Mouse (Mus musculus): ENCODE measurements around the gene Stab2. TPM values are rescaled to one million over a fixed set of nuclear protein-coding genes. Genes with fewer than 3 reads are reported as not detected.

Stab2 gene
- polyA plus RNA-seq, 1 experiment from 2014 or later: 0.26 TPM

DNA sequence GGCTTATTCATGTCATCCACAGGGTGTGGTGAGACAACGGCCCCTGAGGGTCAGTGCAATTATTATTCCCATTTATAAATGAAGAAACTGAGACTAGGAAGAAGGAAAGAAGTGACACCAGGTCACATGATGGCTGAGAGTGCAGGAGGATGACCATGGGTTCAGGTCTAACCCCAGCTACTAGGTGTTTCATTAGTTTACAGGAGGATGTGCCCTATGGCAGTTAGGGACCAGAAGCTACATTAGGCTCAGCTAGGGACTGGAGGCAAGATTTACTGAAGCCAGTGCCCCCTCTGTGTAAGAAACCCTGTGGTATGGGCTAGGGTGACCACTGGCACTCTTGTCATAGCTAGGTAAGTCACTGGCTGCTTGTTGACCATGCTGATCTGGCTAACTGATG lies 116.8 kb downstream of the Stab2 start:
- Histone ChIP-seq H3K4me1 (replicated peaks; ENCODE audit: control insufficient read depth, insufficient read depth, low read length) (no peaks in the 10 kb centered on the region), H3K27ac (ENCODE audit: low read depth, low read length) (no peak overlapping the region), H3K4me2 (replicated peaks; ENCODE audit: low read depth, low read length) (no peak overlapping the region), H3K9me3 (ENCODE audit: control insufficient read depth, low read length) (no peaks in the 10 kb centered on the region), H3K27me3 (ENCODE audit: control insufficient read depth, insufficient read depth, low read length) (no peaks in the 10 kb centered on the region), H3K36me3 (ENCODE audit: control insufficient read depth, insufficient read depth, low read length) (no peaks in the 10 kb centered on the region), H3K4me3 (ENCODE audit: low read depth, low read length) (no peak overlapping the region), H3K9ac (ENCODE audit: low read depth, low read length) (no peak overlapping the region)
- ATAC-seq (ENCODE audit: low FRiP score): no peak
- 88% methylated on average over 1 of the region's 1 CpGs for WGBS
- DNase-seq (ENCODE audit: low spot score): no peak

DNA sequence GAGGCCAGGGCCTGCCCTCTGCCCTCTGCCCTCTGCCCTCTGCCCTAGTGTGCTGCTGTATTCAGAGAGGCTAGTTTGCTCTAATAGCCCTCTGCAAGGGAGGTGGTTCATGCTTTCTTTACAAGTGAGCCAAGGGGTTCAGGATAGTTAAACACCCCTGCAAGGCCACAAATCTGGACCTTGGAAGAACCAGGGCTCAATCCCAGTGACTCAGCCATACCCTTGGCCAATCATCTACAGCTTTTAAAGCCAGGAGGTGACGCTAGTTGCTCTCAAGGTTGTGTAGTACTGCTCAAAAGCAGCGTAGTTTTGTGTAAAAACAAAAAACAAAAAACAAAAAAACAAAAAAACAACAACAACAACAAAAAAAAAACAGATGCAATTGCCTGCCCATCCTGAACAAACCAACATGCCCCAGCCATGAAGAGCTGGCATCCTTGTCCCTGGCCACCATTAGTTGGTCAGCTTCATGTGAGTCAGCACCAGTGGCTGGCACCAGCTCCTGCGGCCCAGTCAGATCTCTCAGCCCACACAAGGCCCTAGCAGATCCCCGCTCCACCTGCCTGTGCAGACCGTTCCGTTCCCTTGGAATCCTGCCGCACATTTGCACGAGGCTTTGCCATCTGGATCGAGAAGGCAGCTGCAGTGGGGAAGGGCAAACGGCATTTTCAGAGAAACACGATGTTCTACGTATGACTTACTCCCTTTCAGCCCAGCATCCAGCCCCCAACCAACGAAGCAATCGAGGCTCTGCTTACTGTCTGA lies 117.5 kb downstream of the Stab2 start:
- WGBS: 90% methylated on average over 14 of the region's 14 CpGs
- no peaks in the 10 kb centered on the region for H3K4me1 ChIP-seq (replicated peaks; ENCODE audit: control insufficient read depth, insufficient read depth, low read length)

DNA sequence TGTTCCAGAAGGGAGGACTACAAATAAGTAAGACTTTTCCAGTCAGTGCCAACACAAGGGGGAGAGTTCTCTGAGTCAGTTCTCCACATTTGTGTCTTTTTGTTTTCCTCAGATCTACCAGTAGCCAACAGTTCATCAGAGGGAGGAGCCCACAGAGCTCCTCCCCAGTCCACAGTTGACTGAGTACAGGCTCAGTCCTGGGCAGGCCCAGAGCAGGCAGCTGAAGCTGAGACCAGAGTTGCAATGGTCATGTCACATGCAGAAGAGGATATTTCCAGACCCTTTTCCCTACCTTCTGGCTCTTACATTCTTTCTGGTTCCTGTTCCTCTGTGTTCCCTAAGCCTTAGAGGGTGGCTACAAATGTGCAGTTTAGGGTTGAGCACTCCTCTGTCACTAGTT lies 118.4 kb downstream of the Stab2 start:
- no peak for ATAC-seq (ENCODE audit: low FRiP score)
- H3K4me3 ChIP-seq (ENCODE audit: low read depth, low read length): no peak overlapping the region
- DNase-seq (ENCODE audit: low spot score): no peak
- no peak overlapping the region for H3K9ac ChIP-seq (ENCODE audit: low read depth, low read length)
- H3K27ac ChIP-seq (ENCODE audit: low read depth, low read length): no peak overlapping the region
- H3K9me3 ChIP-seq (ENCODE audit: control insufficient read depth, low read length): no peaks in the 10 kb centered on the region
- H3K27me3 ChIP-seq (ENCODE audit: control insufficient read depth, insufficient read depth, low read length): no peaks in the 10 kb centered on the region
- H3K4me2 ChIP-seq (replicated peaks; ENCODE audit: low read depth, low read length): no peak overlapping the region
- no peaks in the 10 kb centered on the region for H3K36me3 ChIP-seq (ENCODE audit: control insufficient read depth, insufficient read depth, low read length)
- no peaks in the 10 kb centered on the region for H3K4me1 ChIP-seq (replicated peaks; ENCODE audit: control insufficient read depth, insufficient read depth, low read length)

More for the DNA sequence above, 117.5 kb downstream of the Stab2 start:
- Histone ChIP-seq H3K4me2 (replicated peaks; ENCODE audit: low read depth, low read length) (no peak overlapping the region), H3K9me3 (ENCODE audit: control insufficient read depth, low read length) (no peaks in the 10 kb centered on the region), H3K27ac (ENCODE audit: low read depth, low read length) (no peak overlapping the region), H3K36me3 (ENCODE audit: control insufficient read depth, insufficient read depth, low read length) (no peaks in the 10 kb centered on the region), H3K9ac (ENCODE audit: low read depth, low read length) (no peak overlapping the region), H3K4me3 (ENCODE audit: low read depth, low read length) (no peak overlapping the region), H3K27me3 (ENCODE audit: control insufficient read depth, insufficient read depth, low read length) (no peaks in the 10 kb centered on the region)
- DNase-seq (ENCODE audit: low spot score): no peak
- ATAC-seq (ENCODE audit: low FRiP score): no peak

DNA sequence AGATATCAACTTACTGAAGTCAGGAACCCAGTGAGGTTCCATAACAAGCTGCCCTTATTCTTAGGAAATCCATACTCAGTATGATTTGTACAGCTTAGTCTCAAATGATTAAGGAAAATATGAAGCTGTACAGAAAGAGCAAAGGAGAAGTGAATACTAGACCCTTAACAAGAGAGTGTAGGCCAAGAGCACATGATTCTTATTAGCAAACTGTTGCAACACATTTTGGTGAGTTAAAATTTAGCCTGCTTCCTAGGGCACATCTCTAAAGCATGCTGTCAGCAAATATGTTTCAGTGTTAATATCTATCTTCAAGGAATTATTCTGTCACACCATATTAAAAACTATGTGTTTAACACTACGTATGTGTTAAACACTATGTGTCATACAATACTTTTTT lies 121.4 kb downstream of the Stab2 start:
- no peak for DNase-seq (ENCODE audit: low spot score)
- no peaks in the 10 kb centered on the region for H3K4me1 ChIP-seq (replicated peaks; ENCODE audit: control insufficient read depth, insufficient read depth, low read length)
- no peak overlapping the region for H3K4me3 ChIP-seq (ENCODE audit: low read depth, low read length)
- H3K27me3 ChIP-seq (ENCODE audit: control insufficient read depth, insufficient read depth, low read length): no peaks in the 10 kb centered on the region
- no peaks in the 10 kb centered on the region for H3K9me3 ChIP-seq (ENCODE audit: control insufficient read depth, low read length)
- H3K4me2 ChIP-seq (replicated peaks; ENCODE audit: low read depth, low read length): no peak overlapping the region
- H3K9ac ChIP-seq (ENCODE audit: low read depth, low read length): no peak overlapping the region
- no peak for ATAC-seq (ENCODE audit: low FRiP score)
- no peak overlapping the region for H3K27ac ChIP-seq (ENCODE audit: low read depth, low read length)
- 94% methylated on average over 1 of the region's 1 CpGs for WGBS
- H3K36me3 ChIP-seq (ENCODE audit: control insufficient read depth, insufficient read depth, low read length): no peaks in the 10 kb centered on the region

DNA sequence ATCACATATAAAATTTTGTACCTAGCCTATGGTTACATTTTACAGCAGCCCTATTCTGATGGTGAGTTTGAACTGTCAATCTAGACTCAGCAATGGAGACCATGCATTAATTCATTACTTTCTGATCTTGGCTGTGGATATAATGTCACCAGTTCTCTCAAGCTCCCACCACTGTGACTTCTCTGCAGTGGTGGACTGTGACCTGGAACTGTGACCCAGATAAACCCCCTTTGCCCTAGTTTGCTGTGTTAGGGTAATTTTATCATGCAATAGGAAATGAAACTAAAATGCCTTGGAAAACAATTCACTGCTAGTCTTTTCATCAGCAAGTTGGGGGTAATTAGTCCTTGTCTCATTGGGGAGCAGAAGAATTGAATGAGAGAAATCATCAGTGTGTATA lies 126.4 kb downstream of the Stab2 start:
- no peaks in the 10 kb centered on the region for H3K9me3 ChIP-seq (ENCODE audit: control insufficient read depth, low read length)
- H3K4me1 ChIP-seq (replicated peaks; ENCODE audit: control insufficient read depth, insufficient read depth, low read length): no peaks in the 10 kb centered on the region
- no peak overlapping the region for H3K27ac ChIP-seq (ENCODE audit: low read depth, low read length)
- DNase-seq (ENCODE audit: low spot score): no peak
- H3K27me3 ChIP-seq (ENCODE audit: control insufficient read depth, insufficient read depth, low read length): no peaks in the 10 kb centered on the region
- H3K4me3 ChIP-seq (ENCODE audit: low read depth, low read length): no peak overlapping the region
- no peak overlapping the region for H3K4me2 ChIP-seq (replicated peaks; ENCODE audit: low read depth, low read length)
- no peak for ATAC-seq (ENCODE audit: low FRiP score)
- H3K36me3 ChIP-seq (ENCODE audit: control insufficient read depth, insufficient read depth, low read length): no peaks in the 10 kb centered on the region
- H3K9ac ChIP-seq (ENCODE audit: low read depth, low read length): no peak overlapping the region

DNA sequence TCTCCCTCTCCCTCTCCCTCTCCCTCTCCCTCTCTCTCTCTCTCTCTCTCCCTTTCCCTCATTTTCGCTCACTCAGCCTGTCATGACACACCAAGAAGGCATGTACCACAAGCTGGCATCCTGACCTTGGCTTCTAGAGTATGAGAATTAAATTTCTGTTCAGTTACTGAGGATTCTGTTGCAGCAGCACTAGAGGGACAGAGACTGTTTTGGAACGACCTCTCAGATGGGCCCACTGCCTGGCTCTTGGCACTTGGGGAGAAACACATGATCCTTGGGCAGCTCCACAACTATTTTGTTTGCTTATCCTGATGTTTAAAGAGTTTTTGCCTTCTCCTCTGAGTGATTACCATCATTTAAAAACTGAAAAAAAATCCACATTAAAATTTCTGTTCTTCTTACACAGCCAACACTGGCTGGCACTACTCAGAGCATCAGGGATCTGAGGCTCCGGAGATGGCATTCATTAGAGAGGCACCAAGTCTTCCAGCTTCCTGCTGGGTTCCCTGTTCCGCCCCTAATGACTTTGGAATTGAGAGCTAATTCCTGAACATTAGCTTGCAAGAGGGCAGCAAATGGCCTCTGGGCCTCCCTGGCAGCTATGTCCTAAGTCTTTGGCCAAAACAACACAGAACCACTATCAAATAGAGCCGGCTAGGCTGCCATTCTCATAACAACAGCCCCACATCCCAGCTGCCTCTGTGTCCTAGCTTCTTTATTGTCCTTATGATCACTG lies 127.6 kb downstream of the Stab2 start:
- no peaks in the 10 kb centered on the region for H3K4me1 ChIP-seq (replicated peaks; ENCODE audit: control insufficient read depth, insufficient read depth, low read length)
- no peaks in the 10 kb centered on the region for H3K27me3 ChIP-seq (ENCODE audit: control insufficient read depth, insufficient read depth, low read length)
- no peaks in the 10 kb centered on the region for H3K9me3 ChIP-seq (ENCODE audit: control insufficient read depth, low read length)
- no peaks in the 10 kb centered on the region for H3K36me3 ChIP-seq (ENCODE audit: control insufficient read depth, insufficient read depth, low read length)
- H3K9ac ChIP-seq (ENCODE audit: low read depth, low read length): no peak overlapping the region
- WGBS: 62% methylated on average over 5 of the region's 5 CpGs
- H3K4me2 ChIP-seq (replicated peaks; ENCODE audit: low read depth, low read length): no peak overlapping the region
- ATAC-seq (ENCODE audit: low FRiP score): no peak
- H3K4me3 ChIP-seq (ENCODE audit: low read depth, low read length): no peak overlapping the region
- no peak for DNase-seq (ENCODE audit: low spot score)
- H3K27ac ChIP-seq (ENCODE audit: low read depth, low read length): no peak overlapping the region

DNA sequence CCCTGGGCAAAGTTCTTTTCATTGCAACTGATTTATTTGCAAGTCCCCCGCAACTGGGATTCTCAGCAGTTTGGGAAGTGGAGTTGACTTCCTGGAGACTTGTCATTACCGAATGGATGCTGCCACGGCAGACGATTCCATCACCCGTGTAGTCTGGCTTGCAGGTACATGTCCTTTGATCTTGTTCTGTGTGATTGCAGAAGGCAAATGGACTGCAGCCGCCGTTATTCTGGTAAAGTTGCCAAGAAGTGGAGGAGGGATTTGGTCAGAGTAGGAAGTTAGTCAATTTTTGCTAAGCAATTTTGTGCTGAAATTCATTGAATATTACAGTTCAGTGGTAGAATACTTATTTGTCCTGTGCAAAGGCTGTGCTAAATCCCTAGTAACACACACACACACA lies 129.1 kb downstream of the Stab2 start:
- Histone ChIP-seq H3K27ac (ENCODE audit: low read depth, low read length) (no peak overlapping the region), H3K9ac (ENCODE audit: low read depth, low read length) (no peak overlapping the region), H3K36me3 (ENCODE audit: control insufficient read depth, insufficient read depth, low read length) (no peaks in the 10 kb centered on the region), H3K9me3 (ENCODE audit: control insufficient read depth, low read length) (no peaks in the 10 kb centered on the region), H3K4me3 (ENCODE audit: low read depth, low read length) (no peak overlapping the region), H3K4me1 (replicated peaks; ENCODE audit: control insufficient read depth, insufficient read depth, low read length) (no peaks in the 10 kb centered on the region), H3K27me3 (ENCODE audit: control insufficient read depth, insufficient read depth, low read length) (no peaks in the 10 kb centered on the region), H3K4me2 (replicated peaks; ENCODE audit: low read depth, low read length) (no peak overlapping the region)
- DNase-seq (ENCODE audit: low spot score) (no peak), ATAC-seq (ENCODE audit: low FRiP score) (no peak)
- WGBS: 87% methylated on average over 7 of the region's 7 CpGs

DNA sequence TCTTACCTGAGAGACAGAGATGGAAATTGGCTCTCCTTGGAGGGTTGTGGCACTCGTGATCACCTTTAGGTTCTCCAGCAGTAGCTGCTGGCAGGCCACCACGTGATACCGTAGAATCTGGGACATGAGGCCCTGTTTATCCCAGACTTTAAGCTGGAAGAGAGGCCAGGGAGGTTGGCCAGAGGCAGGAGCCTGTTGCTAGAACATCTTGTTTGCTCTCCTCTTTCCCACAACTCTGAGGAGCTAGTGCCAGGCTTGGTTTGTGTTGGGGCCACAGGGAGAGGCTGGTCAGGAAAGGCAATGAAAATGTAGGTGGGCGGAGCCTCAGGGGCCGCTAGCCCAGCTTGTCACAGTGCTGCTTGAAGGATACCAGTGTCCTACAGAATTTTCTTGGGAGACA lies 135.2 kb downstream of the Stab2 start:
- Histone ChIP-seq H3K4me3 (ENCODE audit: low read depth, low read length) (no peak overlapping the region), H3K36me3 (ENCODE audit: control insufficient read depth, insufficient read depth, low read length) (no peaks in the 10 kb centered on the region), H3K27me3 (ENCODE audit: control insufficient read depth, insufficient read depth, low read length) (no peaks in the 10 kb centered on the region), H3K27ac (ENCODE audit: low read depth, low read length) (no peak overlapping the region), H3K4me1 (replicated peaks; ENCODE audit: control insufficient read depth, insufficient read depth, low read length) (no peaks in the 10 kb centered on the region), H3K9me3 (ENCODE audit: control insufficient read depth, low read length) (no peaks in the 10 kb centered on the region), H3K9ac (ENCODE audit: low read depth, low read length) (no peak overlapping the region), H3K4me2 (replicated peaks; ENCODE audit: low read depth, low read length) (no peak overlapping the region)
- no peak for DNase-seq (ENCODE audit: low spot score)
- ATAC-seq (ENCODE audit: low FRiP score): no peak
- 78% methylated on average over 5 of the region's 5 CpGs for WGBS

DNA sequence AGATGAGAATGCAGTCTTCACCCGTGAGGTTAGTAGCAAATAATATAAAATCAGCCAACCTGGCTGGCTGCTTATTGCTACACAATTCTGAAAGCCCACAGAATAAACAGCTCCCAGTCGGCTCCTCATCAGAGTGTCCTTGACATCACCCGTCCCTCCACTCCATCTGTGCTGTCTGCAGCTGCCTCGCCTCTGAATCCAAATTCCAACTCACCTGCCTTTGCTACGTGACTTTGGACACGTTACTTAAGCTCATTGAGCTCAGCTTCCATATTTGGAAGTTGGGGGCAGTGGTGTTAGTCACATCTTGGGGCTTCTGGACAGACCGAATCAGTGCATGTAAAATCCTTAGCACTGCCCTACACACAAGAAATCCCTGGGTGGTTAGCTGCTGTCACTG lies 135.7 kb downstream of the Stab2 start:
- Histone ChIP-seq H3K36me3 (ENCODE audit: control insufficient read depth, insufficient read depth, low read length) (no peaks in the 10 kb centered on the region), H3K4me2 (replicated peaks; ENCODE audit: low read depth, low read length) (no peak overlapping the region), H3K27me3 (ENCODE audit: control insufficient read depth, insufficient read depth, low read length) (no peaks in the 10 kb centered on the region), H3K27ac (ENCODE audit: low read depth, low read length) (no peak overlapping the region), H3K4me3 (ENCODE audit: low read depth, low read length) (no peak overlapping the region), H3K4me1 (replicated peaks; ENCODE audit: control insufficient read depth, insufficient read depth, low read length) (no peaks in the 10 kb centered on the region), H3K9me3 (ENCODE audit: control insufficient read depth, low read length) (no peaks in the 10 kb centered on the region), H3K9ac (ENCODE audit: low read depth, low read length) (no peak overlapping the region)
- WGBS: 90% methylated on average over 7 of the region's 7 CpGs
- ATAC-seq (ENCODE audit: low FRiP score) (no peak), DNase-seq (ENCODE audit: low spot score) (no peak)
